Mouse (Mus musculus): ENCODE results near the gene Ephb1.
A peak's percentile ranks its signal among the peaks of the same experiment; 100 is the strongest.

Gene Ephb1

GRCm38 (mm10) chr9:102249124-102249816, 105.2 kb downstream of the Ephb1 start:
- no peak for DNase-seq (ENCODE audit: low spot score in 2 of 2)

GRCm38 (mm10) chr9:102245551-102245950, 108.9 kb downstream of the Ephb1 start:
- no peak for DNase-seq (ENCODE audit: low spot score in 2 of 2)

- DNase-seq (ENCODE audit: low spot score in 2 of 2), result peak in 1 of 2 experiments; percentile 13
Measured at GRCm38 (mm10) chr9:102243296-102243695, 111.2 kb downstream of the Ephb1 start.

- no peak for DNase-seq (ENCODE audit: low spot score in 2 of 2)
Measured at GRCm38 (mm10) chr9:102241546-102241945, 112.9 kb downstream of the Ephb1 start.

GRCm38 (mm10) chr9:102240215-102240614, 114.3 kb downstream of the Ephb1 start:
- DNase-seq (ENCODE audit: low spot score in 2 of 2), result no peak

GRCm38 (mm10) chr9:102235444-102235951, 119.0 kb downstream of the Ephb1 start:
- no peak for DNase-seq (ENCODE audit: low spot score in 2 of 2)

- no peak for DNase-seq (ENCODE audit: low spot score in 2 of 2)
Measured at GRCm38 (mm10) chr9:102231248-102231647, 123.2 kb downstream of the Ephb1 start.

GRCm38 (mm10) chr9:102216746-102217566, 137.5 kb downstream of the Ephb1 start:
- no peak for DNase-seq (ENCODE audit: low spot score in 2 of 2)

GRCm38 (mm10) chr9:102212036-102212383, 142.5 kb downstream of the Ephb1 start:
- DNase-seq (ENCODE audit: low spot score in 2 of 2), result no peak

GRCm38 (mm10) chr9:102211296-102212035, 143.0 kb downstream of the Ephb1 start:
- DNase-seq (ENCODE audit: low spot score in 2 of 2), result peak in 1 of 2 experiments; percentile 12

- DNase-seq (ENCODE audit: low spot score in 2 of 2), result no peak
Measured at GRCm38 (mm10) chr9:102205518-102205917, 149.0 kb downstream of the Ephb1 start.

GRCm38 (mm10) chr9:102201867-102202266, 152.6 kb downstream of the Ephb1 start:
- DNase-seq (ENCODE audit: low spot score in 2 of 2), result no peak

GRCm38 (mm10) chr9:102196856-102197255, 157.6 kb downstream of the Ephb1 start:
- DNase-seq (ENCODE audit: low spot score in 2 of 2), result no peak

GRCm38 (mm10) chr9:102194063-102194462, 160.4 kb downstream of the Ephb1 start:
- DNase-seq (ENCODE audit: low spot score in 2 of 2), result peak in 1 of 2 experiments; percentile 27

GRCm38 (mm10) chr9:102192724-102193685, 161.5 kb downstream of the Ephb1 start:
- peak in 1 of 2 experiments; percentile 19 for DNase-seq (ENCODE audit: low spot score in 2 of 2)

- no peak for DNase-seq (ENCODE audit: low spot score in 2 of 2)
Measured at GRCm38 (mm10) chr9:102190058-102190457, 164.4 kb downstream of the Ephb1 start.

- no peak for DNase-seq (ENCODE audit: low spot score in 2 of 2)
Measured at GRCm38 (mm10) chr9:102189406-102189805, 165.1 kb downstream of the Ephb1 start.

GRCm38 (mm10) chr9:102183663-102184274, 170.7 kb downstream of the Ephb1 start:
- DNase-seq (ENCODE audit: low spot score in 2 of 2), result no peak

GRCm38 (mm10) chr9:102181810-102182490, 172.5 kb downstream of the Ephb1 start:
- no peak for DNase-seq (ENCODE audit: low spot score in 2 of 2)

- DNase-seq (ENCODE audit: low spot score in 2 of 2), result no peak
Measured at GRCm38 (mm10) chr9:102181276-102181675, 173.2 kb downstream of the Ephb1 start.

All from frontal cortex, postnatal 14 days (tissue).